Mouse (Mus musculus): ENCODE results near the gene Commd1.

Commd1 gene

DNA sequence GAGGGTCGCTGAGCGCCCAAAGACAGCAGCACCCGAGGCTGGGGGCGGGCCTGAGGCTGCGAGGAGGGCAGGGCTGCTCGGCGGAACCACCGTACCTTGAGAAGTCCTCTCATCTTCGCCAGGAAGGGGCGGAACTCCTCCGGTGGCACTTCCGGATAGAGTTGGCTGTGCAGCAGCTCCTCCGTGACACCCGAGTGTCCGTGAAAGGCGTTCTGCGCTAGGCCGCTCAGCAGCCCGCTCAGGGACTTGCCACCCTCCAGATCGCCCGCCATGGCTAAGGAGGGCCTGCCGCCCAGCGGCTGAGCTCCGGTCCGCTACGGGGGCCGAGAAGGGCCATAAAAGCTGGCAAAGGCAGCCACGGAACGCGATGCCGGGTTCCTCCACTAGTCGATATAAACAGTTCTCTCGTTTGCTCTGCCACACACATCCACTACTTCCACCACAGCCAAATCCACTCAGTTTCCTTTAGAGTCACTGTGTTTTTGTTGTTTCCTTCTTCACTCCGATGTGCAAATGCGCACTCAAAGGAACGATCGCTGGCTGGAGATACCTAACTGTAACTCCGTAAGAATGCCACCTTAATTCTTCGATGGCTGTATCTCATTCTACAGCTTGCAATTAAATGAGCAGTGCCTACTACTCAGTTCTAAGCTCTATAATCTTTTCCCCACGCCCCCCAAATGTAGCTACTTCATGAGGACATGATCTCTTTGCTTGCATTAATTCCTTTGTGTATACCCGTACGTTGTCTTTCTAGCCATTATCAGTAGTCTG is at the start of gene Commd1, which contains the start of gene Gm28048:
Commd1 (minus strand) TSS at position 399 of the 774 bp plus-strand sequence.
Gm28048 (minus strand) TSS at position 107 of the 774 bp plus-strand sequence.
- CTCF ChIA-PET = interaction anchor here (0.7 to 0.9 kb wide), 3 partner anchors 26 to 693 kb away, joined by 3 to 6 read pairs (median 3); no protein-coding TSS in a partner anchor

DNA sequence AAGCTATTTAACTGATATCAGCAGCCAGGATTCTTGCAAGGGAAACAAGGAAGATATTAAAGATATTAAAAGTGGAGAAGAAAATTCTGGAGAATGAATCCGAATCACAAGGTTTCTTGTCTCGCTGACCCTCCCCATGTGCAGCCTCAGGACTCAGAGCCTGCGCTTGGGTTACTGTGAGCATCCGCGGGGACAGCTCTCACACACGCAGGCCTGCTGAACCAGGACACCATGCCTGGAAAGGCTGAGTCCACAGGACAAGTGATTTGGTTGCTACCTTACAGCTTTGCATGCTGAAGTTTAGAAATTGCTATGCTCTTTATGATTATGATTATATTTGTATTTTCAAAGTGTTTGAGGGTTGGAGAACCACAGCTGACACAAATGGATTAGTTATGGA is 47.2 kb upstream of the Commd1 start:
- CTCF ChIA-PET = no interaction called here

DNA sequence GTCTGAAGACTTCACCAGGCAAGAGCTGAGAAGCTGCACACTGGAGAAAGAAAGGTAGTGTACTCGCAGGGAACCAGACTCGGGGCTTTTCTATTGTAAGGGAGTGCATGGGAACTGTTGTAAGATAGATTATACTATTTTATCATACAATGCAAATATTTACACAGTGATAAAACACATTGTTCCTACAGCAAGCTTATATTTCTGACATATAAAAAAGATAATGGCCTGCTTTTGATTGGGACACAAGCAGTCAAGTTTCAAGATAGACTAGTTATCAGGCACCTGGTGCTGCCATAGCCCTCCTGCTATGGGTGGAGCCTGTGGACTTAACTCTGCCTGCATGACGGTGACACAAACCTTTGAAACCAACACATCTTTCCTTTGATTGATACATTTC is 46.8 kb upstream of the Commd1 start:
- CTCF ChIA-PET = no interaction called here

DNA sequence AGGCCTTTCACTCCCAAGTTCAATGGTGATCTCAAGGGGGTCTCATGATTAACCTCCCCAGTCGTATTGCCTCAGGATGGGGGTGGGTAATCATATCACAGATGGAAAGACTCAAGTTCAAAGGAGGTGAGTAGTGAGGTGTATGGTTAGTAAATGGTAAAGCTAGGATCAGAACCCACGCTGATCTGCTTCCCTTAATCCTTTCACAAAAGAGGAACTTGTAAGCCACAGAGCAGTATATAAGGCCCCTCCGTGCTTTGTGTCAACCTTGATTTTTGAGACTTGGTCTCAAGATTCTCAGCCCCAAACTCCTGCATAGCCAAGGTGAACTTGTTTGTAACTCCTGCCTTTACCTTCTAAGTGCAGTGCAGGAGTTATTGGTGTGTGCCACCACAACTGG is 42.0 kb upstream of the Commd1 start:
- CTCF ChIA-PET = no interaction called here

DNA sequence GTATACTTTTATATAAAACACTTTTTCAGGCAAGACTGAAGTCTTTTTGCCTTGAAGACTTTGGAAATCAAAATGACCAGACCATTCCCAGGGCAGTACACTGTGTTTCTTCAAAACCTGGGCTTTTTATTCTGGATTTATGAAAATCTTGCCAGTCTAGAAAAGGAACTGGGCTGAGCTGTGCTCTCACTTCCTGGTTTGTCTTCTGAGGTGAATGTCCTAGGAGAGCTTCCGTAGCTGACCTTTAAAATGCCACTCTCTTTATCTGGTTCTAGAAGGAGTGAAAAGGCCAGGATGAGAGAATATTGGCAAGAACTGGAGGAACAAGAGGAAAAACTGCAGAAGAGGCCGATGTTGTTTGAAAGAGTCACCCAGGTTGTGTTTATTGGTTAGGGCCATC is 41.0 kb upstream of the Commd1 start:
- CTCF ChIA-PET = no interaction called here

DNA sequence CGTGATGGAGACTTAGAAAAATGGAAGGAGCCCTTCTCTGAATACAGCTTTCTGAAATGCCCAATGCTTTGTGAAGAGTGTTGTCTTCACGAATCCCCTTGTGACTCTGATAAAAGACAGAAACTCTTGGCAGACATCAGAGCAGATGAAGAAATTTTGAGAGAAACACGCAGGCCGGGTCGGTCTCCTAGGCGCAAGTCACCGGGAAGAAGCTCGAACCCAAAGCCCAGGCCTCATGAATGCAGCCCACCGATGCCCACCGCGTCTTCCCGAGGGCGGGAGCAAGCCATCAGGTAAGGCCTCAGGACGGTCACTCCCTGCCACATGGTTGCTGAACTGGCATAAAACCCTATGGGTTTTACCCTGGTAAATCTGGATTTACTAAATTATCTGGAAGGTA is 38.7 kb upstream of the Commd1 start:
- CTCF ChIA-PET = no interaction called here

DNA sequence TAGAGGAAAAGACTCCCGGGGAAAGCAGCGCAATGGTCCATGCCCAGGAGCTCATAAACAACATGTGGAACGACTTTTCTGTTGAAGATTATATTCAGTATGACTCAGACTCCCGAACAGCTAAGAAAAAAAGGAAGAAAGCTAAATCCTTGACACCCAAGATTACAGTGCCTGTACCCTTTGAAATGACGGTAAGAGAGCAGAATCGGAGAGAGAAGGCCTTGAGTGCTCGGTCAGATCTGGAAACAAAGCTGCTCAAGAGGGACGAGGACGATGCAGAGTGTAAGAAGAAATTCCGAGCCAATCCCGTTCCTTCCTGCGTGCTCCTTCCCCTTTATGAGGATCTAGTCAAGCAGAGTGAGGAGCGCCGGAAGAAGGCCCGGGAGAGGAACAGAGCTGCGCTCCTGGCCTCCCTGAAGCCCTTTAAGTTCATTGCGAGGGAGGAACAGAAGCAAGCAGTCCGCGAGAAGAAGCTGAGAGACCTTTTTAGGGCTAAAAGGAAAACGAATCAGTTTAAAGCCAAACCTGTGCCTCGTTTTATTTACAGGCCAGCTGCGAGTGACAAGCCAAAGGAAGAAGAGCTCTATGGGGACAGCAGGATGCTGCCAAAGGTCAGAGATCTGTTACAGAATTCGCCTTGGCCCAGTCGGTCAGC is 38.1 kb upstream of the Commd1 start:
- CTCF ChIA-PET = no interaction called here

DNA sequence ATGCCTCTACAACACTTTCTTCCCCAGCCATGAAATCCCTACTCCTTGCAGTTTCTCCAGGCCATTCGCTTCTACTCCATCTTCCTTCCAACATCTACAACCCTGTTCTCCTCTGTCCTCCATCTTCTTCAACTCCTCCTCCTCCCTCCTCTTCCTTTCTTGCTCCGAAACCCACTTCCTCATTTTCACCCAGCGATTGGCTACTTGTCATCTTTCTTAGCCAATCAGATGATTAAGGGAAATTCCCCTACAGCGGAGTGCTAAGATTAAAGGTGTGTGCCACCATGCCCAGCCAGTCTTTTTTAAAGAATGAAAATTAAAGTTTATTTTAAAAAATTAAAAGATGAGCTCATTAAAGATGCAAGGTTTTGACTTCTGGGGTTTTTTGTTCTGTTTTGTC is 35.8 kb upstream of the Commd1 start:
- CTCF ChIA-PET = interaction anchor here (0.6 kb wide), 1 partner anchor 329 kb away, joined by 3 read pairs; no protein-coding TSS in a partner anchor

DNA sequence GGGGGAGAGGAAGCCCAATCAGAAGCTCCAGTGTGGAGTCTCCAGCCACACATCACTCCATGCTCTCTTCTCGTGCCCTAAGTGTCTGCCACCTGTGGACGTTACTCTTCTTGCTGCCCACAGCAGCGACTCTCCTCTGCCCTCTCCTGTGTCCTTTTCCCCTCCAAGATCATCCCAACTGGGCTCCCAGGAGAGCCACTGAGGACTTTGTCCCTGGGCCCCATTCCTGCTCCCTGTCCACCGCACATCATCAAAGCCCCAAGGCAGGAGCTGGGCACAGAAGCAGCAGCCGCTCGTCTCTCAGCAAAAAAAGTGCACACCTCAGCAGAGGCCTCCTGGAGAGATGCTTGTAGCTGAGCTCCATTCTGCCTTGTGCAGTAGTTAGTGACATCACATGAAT is 32.8 kb upstream of the Commd1 start:
- CTCF ChIA-PET = no interaction called here

DNA sequence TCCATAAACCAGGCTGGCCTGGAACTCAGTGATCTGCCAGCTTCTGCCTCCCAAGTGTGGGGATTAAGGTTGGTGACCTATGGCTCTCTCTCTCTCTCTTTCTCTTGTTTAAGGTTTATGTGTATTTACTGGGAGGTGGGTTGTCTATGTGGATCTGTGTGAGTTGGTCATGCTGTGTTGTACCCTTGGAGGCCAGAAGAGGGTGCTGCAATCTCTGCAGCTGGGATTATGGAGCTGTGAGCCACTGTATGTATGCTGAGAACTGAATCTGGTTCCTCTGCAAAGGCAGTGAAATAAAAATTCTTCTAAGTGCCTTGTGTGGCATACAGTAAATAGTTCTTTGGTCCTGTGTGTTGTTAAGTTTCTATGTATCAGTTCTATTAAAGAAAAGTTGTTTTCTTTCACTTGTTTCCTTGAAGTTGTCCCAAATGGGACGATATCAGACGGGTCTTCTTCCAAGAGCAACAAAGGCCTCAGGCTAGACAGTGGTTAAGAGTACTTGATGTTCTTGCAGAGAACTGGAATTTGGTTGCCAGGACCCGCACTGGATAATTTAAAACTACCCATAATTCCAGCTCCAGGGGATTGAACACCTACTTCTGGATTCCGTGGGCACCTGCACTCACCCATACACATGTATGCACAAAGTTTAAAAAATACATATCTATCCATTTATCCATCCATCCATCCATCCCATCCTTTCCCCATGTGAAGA is 31.6 kb upstream of the Commd1 start:
- CTCF ChIA-PET = interaction anchor here (0.6 kb wide), 1 partner anchor 100 kb away, joined by 3 read pairs; no protein-coding TSS in a partner anchor

DNA sequence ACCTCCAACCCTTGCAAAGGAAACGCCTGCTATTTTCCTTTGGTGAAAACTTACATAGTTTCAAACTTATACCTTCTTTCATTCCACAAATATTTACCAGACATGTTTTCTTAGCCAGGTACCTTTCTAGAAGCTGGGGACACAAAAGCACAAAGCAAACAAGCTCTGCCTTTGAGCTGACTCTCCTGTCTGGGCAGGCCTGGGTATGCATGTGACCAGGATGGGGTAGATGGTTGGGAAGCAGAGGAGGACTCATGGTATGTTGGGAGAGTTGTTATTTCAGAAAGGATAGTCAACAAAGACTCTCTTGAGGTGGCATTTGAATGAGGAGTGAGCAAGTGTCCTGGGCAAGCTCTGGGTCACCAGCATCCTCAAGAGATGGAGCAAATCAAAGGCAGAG is 30.9 kb upstream of the Commd1 start:
- CTCF ChIA-PET = interaction anchor here (0.6 kb wide), 1 partner anchor 100 kb away, joined by 3 read pairs; no protein-coding TSS in a partner anchor

DNA sequence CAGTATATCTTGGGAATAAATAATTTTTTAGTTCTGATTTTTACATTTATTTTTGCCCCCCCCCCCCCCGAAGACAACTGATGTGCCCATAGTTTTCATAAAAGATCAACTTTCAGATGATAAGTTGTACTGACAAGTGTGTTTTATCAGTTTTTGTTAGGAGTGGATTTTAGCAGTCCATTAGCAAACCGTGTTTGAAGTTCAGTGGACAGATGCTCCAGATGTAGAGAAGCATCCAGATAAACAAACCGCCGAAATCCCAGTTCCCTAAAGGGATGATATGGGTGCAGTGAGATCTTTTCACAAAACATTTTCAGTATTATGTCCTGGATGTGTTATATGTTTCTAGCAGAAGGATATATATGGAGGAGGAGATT is 26.6 kb upstream of the Commd1 start:
- CTCF ChIA-PET = interaction anchor here (0.7 kb wide), 1 partner anchor 247 kb away, joined by 4 read pairs; no protein-coding TSS in a partner anchor

DNA sequence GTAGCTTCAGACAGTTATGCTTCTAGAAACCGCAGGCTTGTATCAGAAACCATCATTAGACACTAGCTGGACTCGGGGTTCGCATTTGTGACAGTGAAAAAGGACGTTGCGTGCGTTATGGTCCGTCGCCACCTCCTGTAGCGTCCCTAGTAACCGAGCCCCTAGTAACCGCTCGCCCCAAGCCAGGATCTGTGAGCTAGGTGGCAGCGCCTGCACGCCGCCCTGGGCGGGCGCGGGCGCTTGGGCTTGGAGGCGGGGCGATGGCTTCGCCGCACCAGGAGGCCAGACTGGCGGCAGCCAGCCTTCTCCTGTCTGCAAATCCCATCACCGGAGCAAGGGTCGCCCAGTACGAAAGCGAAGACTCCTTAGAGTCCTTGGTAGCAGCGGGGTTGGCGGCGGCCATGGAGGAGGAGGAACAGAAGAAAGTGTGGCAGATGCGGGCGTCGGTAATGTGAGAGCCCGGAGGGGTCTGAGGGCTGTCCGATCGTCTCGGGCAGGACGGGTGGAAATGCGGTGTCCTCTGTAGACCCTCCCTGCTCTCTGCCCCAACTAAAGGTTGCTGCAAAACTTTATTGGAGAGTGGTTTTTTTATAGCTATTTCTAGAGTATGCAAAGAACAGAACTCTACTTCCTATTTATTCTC is 26.1 kb upstream of the Commd1 start:
- CTCF ChIA-PET = no interaction called here

DNA sequence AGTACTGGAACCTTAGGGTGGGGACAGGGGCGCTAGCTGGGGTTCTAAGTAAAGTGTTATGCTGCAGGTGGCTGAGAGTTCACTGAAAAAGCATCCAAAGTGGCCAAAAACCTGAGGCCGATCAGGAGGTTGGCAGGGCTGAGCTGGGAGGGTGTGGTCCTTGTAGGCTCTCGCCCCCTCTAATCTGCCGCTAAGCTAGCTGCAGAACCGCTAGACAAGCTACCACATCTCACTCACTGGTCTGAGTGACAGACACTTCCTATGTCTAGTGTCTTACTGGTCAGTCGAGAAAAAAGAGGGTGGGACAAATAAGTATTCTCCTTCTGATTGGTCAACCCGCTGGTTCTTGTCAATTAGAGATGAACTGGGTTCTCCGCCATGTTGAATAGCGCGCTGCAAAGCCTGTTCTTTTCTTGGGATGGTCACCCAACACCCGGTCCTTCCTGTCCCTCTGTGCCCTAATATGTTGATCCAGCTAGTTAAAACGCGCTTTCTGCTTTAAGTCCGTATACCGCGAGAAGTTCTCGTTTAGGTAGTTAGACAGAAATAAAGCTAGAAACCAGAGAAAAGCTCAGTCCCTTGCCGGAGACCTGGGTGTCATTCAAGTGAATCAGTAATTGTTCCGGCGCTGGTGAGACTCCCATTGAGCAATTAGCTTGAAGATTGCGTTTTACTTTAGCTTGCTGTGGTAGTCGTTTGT is 25.4 kb upstream of the Commd1 start, which contains the start of gene Fam161a:
Fam161a (plus strand) TSS at position 51 of the 700 bp plus-strand sequence.
- CTCF ChIA-PET = interaction anchor here (0.6 to 1.1 kb wide), 3 partner anchors 14 to 204 kb away, joined by 3 to 4 read pairs (median 3); partner anchors contain the start of gene Cct4

DNA sequence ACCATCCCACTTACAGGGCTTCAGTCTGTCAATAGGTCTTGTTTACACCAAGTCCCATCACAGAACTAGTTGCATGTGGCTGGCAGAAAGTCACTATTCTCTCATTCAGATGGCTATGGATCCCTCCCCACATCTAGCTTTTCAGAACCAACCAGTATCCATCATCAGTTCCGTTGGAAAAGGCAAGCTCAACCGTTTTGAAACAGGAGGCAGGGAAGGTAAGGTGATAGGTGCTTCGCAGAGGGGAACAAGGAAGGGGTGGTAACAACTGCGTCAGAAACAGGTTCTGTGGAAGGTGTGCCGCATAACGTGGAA is 24.9 kb upstream of the Commd1 start:
- CTCF ChIA-PET = interaction anchor here (0.6 to 1.1 kb wide), 3 partner anchors 14 to 205 kb away, joined by 3 to 4 read pairs (median 3); partner anchors contain the start of gene Cct4

DNA sequence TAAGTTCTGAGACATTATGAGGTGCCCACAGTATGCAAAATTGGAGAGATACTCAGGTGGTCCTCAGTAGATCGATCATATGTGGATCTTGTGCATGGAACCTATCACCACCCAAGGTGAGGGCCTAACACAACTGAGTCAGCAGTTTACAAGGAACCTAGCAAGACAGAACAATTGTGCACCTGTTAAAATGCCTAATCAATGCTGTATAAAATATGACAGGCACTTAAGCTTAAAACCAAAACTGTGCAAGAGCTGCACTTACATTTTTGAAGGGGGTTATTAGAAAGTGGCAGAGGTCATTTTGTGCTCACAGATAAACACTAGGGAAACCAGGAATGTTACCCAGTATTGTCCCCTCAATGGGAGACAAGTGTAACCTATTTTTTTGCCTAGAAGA is 23.1 kb upstream of the Commd1 start:
- CTCF ChIA-PET = no interaction called here

DNA sequence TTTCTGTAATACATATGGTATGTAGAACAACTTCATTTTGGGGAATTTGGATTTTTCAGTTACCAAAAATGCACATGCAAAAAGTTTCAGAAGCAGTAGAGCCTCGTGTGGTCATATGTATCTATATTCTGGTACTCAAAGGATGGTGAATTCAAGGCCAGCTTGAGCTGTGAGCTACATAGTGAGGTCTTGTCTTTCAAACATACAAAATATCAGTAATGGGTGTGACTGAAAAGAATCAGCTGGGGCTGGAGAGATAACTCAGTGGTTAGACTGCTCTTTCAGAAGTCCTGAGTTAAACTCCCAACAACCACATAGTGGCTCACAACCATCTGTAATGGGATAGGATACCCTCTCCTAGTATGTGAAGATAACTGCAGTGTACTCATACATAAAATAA is 16.1 kb upstream of the Commd1 start:
- CTCF ChIA-PET = no interaction called here

DNA sequence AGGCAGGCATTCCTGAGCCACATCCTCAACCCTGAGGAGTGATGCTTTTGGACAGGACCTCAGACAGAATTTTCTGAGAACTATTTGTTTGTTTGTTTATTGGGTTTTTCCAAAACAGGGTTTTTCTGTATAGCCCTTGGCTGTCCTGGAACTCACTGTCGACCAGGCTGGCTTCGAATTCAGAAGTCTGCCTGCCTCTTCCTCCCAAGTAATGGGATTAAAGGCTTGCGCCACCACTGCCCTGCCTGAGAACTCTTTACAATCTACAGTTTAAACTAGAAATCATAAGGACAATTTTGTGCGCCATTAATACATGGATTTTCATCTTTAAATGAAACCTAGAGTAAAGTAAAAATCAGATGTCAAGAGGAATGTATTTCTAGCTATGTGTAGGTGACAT is 13.3 kb upstream of the Commd1 start:
- CTCF ChIA-PET = no interaction called here

DNA sequence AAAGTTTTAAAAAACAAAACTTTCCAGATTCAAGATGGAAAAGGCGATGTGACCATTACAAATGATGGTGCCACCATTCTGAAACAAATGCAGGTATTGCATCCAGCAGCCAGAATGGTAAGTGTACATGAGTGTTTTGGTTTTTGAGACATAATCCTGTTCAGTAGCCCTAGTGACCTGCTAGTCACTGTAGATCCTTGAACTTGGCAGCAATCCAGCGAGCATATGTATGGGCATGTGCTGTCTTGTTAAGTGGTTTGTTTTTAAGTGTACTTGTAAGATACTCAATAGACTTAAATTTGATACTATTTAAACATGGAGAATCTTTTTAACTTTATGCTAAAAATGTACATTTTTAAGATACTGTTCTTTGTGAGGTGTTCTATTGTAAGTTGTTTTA is 12.1 kb upstream of the Commd1 start:
- CTCF ChIA-PET = interaction anchor here (0.6 kb wide), 1 partner anchor 337 kb away, joined by 5 read pairs; no protein-coding TSS in a partner anchor

DNA sequence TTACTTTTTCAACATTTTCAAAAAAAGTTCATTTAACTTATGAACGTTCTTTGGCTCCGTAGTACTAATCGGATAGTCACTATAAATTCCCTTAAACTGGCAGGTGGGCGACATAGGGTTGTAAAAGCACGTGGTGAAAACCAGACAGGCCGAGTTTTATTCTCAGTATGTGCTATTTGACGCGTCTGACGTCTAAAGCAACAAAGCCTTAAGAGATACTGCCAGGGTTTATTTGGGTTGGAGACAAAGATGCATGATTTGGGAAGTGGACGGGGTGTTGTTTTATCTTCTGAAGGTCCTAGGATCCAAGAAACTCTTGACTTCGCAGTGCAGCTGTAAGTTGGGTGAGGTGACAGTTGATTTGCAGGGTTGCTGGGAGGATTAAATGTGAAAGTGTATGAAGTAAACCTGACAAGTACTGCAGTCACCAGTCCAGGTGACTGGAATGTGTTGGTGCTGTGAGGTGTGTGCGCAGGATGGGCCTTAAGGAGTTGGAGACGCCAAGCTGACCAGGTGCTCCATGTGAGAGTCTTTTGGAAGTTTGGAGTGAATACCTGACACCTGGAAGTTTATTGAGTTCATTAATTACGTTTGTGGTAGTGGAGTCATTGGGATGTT is 9.1 kb upstream of the Commd1 start:
- CTCF ChIA-PET = interaction anchor here (0.5 to 1.7 kb wide), 2 partner anchors 16 to 51 kb away, joined by 3 read pairs; partner anchors contain the start of gene Fam161a
